In the genomic region with DNA sequence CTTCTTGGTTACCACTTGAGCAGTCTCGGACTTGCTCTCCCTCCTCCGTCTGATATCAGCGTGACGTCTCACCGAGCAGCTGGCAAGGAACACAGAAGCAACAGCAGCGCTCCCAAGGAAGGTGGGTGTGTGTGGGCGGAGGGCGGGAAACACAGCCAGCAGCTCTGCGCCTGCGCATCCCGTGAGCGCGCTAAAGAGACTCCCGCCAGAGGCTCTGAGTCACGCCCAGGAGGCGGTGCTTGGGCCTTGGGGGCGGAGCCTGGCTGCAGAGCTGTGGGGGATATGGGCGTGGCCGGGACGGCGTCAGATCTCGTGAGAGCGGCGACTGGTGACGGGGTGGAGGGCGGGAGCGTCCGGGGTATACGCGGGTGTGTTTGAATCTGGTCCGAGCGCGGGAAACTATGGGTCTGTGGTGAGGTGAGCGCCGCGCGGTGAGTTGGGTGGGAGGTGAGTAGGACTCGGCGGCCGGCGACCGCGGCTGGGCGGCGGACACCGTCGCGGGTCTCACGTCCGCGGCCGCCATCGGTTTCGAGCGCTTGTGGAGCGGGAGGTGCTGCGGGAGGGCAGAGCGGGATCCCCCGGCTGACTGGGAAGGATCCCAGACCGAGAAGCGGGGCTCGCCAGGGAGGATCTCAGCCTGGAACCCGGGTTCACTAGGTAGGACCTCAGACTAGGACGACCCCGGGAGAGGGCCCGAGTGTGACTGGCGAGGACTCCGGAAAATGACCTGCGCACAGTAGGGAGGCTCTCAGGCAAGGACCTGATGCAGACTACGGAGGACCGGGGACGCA, we compare ENCODE assay signal across 8 mouse cellular contexts. TPM values are rescaled to one million over a fixed set of nuclear protein-coding genes. Genes with fewer than 3 reads are reported as not detected.
DNase-seq lines count a peak whose midpoint lies in the region; ATAC-seq lines count a peak whose summit lies in the region.

A gene (plus strand): TSS at position 358 of the 791 bp plus-strand sequence.

- peaks cover 8% of the 10 kb centered on the region for H3K4me1 ChIP-seq in lung, embryonic 16.5 days (replicated peaks; ENCODE audit: control insufficient read depth, insufficient read depth, low read length)

- H3K27ac ChIP-seq in lung, embryonic 16.5 days (ENCODE audit: low read length): peak within 1 kb of the TSS; percentile 63

- WGBS in lung, embryonic 16.5 days: under 1% methylated on average over 69 of the region's 72 CpGs

- H3K9ac ChIP-seq in lung, embryonic 16.5 days (ENCODE audit: low read length): peak within 1 kb of the TSS; percentile 91

- H3K4me2 ChIP-seq in lung, embryonic 16.5 days (ENCODE audit: low read depth, low read length): peak within 1 kb of the TSS; percentile 87

- peak within 1 kb of the TSS; percentile 98 for H3K4me3 ChIP-seq in lung, embryonic 16.5 days (ENCODE audit: low read length)

- DNase-seq in MEL-GATA-1-ER (ENCODE audit: extremely low read depth, low read depth): peak; percentile 99
- DNase-seq in cerebellum, adult 8-10 months: peak; percentile 97
- peak; percentile 99 for DNase-seq in forelimb bud, embryonic 11.5 days (ENCODE audit: low read depth, low spot score)
- peak; percentile 84 for DNase-seq in layer of hippocampus, adult 9-10 months (ENCODE audit: low spot score)
- DNase-seq in ovary, postnatal 10 days (ENCODE audit: low spot score): peak; percentile 91
- DNase-seq in thymus, postnatal 10 days (ENCODE audit: low spot score in 2 of 2): peak; percentile 99 to 100

- H3K27me3 ChIP-seq in lung, embryonic 16.5 days (ENCODE audit: control insufficient read depth, insufficient read depth, low read depth, low read length): no peaks in the 10 kb centered on the region

- H3K36me3 ChIP-seq in lung, embryonic 16.5 days (ENCODE audit: control insufficient read depth, insufficient read depth, low read length): peaks cover 28% of the 10 kb centered on the region

- peaks cover 17% of the 10 kb centered on the region for H3K9me3 ChIP-seq in lung, embryonic 16.5 days (ENCODE audit: control insufficient read depth, low read length)

- peak; percentile 98 for ATAC-seq in hematopoietic stem cell, adult 5-6 weeks (replicated peaks in 1 of 2; ENCODE audit: insufficient read depth in 1 of 2, low FRiP score in 2 of 2, low TSS enrichment in 1 of 2, low read depth in 1 of 2, poor library complexity in 2 of 2, severe bottlenecking in 2 of 2)
- peak; percentile 99 for ATAC-seq in lung, embryonic 16.5 days (ENCODE audit: low read depth)

RNA-seq across cellular contexts. Expression of the gene that starts here (rescaled TPM):
- total RNA-seq in hematopoietic stem cell, adult 5-6 weeks (2017): 113 and 126 TPM in 2 replicates
- polyA plus RNA-seq in lung, embryonic 16.5 days (2015; fragmentation: Nextera tagmentation; extraction: Ambion mirVana): 43.1 and 46.4 TPM in 2 replicates

Comparison
In these comparisons a context has a peak if more than half of its experiments do, and no peak if none do; other contexts are left out.
1. Peak in every context shown above with its lines: DNase-seq, ATAC-seq, H3K4me3 ChIP-seq and H3K27ac ChIP-seq.